Mouse (Mus musculus) adrenal gland, postnatal 36 days (tissue): Measurements from ENCODE around the gene Serpinf2. TPM values are rescaled to one million over a fixed set of nuclear protein-coding genes. Genes with fewer than 3 reads are reported as not detected.

Experiments used
- DNase-seq, 2 experiments: peaks; one replicate each; pipeline ENCODE4 v3.0.0; 2021; ENCODE audit warnings: mixed read lengths in 1 of 2
- microRNA-seq: library from miRNA; unstranded; fragments of <30 nt; microRNA quantifications from one replicate; pipeline ENCODE4 v1.2.0, GENCODE M21; 2021
- total RNA-seq, 2 experiments: library from RNA; stranded (reverse); gene quantifications; 2 replicates each; pipeline ENCODE4 v1.2.3; 2021

Serpinf2 gene
- total RNA-seq, 2 experiments from 2014 or later = 0.46 TPM; not detected in 1

GRCm38 (mm10) chr11:75383529-75383928, 55.9 kb downstream of the Serpinf2 start:
- peak; percentile 33 to 34 for DNase-seq

Small RNAs within 50 kb of the gene (microRNA-seq; reads per million reads assigned to microRNA genes)
- gene Mir22 = 56,821 reads per million, percentile 99 among the genes with 10 or more reads in this experiment

Other genes starting within 250 kb of the Serpinf2 start
- gene Dph1, start 248.3 kb downstream of the Serpinf2 start, total RNA-seq = 10 to 100 TPM; 29.8 to 30.6 TPM
- gene Rtn4rl1, start 245.8 kb downstream of the Serpinf2 start, total RNA-seq = 10 to 100 TPM; 37.3 to 53.0 TPM
- 10 to 100 TPM; 51.3 to 56.1 TPM for gene Rpa1, start 91.3 kb downstream of the Serpinf2 start, total RNA-seq
- 10 to 100 TPM in 1 of 2 experiments, 1 to 10 TPM in 1; 9.9 to 10.9 TPM for gene Smyd4, start 91.2 kb downstream of the Serpinf2 start, total RNA-seq
- 10 to 100 TPM; 21.7 to 32.9 TPM for gene Serpinf1, start 16.9 kb downstream of the Serpinf2 start, total RNA-seq
- 10 to 100 TPM; 12.0 to 18.2 TPM for gene Wdr81, start 15.1 kb upstream of the Serpinf2 start, total RNA-seq
- 10 to 100 TPM; 10.1 to 14.3 TPM for gene Tlcd2, start 22.1 kb upstream of the Serpinf2 start, total RNA-seq
- 100 to 1,000 TPM; 146 to 161 TPM for gene Prpf8, start 47.2 kb upstream of the Serpinf2 start, total RNA-seq
- gene Rilp, start 70.5 kb upstream of the Serpinf2 start, total RNA-seq = 10 to 100 TPM in 1 of 2 experiments, 1 to 10 TPM in 1; 9.3 to 11.5 TPM
- 1 to 10 TPM; 8.7 TPM for gene Scarf1, start 73.9 kb upstream of the Serpinf2 start, total RNA-seq
- gene Slc43a2, start 92.1 kb upstream of the Serpinf2 start, total RNA-seq = 10 to 100 TPM; 21.4 TPM
- gene Pitpna, start 148.5 kb upstream of the Serpinf2 start, total RNA-seq = 100 to 1,000 TPM; 169 to 177 TPM
- 10 to 100 TPM; 27.9 to 48.1 TPM for gene Inpp5k, start 191.4 kb upstream of the Serpinf2 start, total RNA-seq
- 100 to 1,000 TPM; 155 to 158 TPM for gene Myo1c, start 210.9 kb upstream of the Serpinf2 start, total RNA-seq
- 100 to 1,000 TPM; 119 TPM for gene Crk, start 239.7 kb upstream of the Serpinf2 start, total RNA-seq